Mouse (Mus musculus): ENCODE measurements at regions not wholly inside any gene's neighbourhood (a gene's known extent, or its start where the extent isn't known, plus 50 kb on each side); places are given as distances from the start of the nearest gene placed in this dataset.

DNA sequence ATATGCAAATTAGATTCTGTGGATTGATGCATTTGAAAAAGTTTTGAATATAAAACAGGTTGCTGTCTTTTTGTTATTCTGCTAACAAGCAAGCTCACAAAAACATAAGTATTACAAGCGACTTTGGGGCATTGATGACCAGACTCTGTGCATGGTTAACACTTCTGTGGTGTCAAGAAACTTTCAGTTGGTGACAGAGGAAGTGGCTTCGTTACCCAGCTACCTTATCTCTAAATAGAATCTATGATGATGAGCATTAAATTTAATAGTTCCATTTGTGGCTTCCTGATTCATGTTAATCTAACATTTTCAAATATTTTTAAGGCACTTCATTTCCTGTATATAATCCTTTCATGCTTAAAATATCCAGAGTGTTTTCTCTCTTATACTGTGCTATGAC lies 100.8 kb downstream of the Tm2d1 start:
- DNase-seq (ENCODE audit: low read depth, low spot score) = no peak

DNA sequence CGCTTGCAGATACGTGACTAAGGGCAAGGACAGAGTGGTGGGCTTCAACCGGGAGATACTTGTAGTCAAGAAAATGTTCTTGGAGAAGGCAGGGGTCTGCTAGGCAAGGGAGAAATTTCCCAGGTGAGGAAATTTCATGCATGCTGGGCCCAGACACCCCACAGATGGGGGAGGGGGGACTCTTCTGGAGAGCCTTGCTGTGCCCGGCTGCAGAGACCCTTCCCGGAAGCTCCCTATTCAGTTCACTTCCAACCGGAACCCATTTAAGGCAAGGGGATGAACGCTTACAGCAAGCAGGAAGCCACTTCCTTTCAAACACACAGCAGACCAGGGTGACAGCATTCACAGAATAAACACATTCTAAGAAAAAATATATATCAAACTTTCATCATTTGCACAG lies 124.8 kb downstream of the Tm2d1 start:
- no peak for DNase-seq (ENCODE audit: low read depth, low spot score)

- no peak for DNase-seq (ENCODE audit: low read depth, low spot score)
Measured at GRCm38 (mm10) chr4:98257711-98258110, 125.4 kb downstream of the Tm2d1 start.

GRCm38 (mm10) chr4:98254856-98255853 lies 128.0 kb downstream of the Tm2d1 start:
- DNase-seq (ENCODE audit: low read depth, low spot score) = peak; percentile 58

DNA sequence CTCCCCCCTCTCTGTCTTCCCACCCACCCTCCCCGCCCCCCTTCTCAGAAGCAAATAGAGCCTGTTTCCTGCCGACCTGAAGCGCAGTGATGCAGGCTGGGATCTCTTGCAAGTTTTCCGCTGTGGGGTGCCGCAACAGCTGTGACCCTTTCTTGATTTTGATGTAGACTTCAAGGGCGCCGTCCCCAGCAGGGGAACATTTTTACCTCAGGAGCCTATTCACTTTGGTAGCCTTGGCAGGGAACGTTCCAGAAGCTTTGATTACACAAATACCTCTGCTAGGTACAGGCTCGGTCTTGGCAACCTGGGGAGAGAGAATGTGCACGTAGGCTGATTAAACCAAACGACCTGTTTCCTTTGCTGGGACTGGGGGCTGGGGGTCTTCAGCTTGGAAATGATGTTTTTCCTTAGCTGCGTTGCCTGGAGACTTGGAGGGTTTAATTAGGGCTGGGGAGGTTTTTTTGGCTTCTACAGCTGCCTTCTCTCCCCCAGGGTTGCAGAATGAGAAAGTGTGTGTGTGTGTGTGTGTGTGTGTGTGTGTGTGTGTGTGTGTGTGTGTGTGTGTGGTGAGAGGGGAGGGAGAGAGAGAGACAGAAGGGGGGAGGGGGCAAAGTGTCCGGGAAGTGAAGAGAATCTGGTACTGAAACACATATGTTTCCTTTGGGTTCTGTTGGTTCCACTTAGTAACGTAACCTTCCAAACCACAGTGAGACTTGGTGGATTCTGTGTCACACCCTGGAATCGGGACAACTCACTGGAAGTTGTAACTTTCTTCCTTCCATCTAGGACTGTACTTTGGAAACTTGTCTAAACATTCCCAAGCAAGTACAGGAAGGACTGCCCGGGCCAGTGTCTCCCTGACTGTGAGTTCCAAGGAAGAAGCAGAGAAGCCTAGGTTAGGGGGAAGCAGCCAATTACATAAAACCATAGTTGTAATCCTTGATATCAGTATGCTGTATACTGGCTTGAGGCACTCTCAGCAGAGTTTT lies 138.9 kb downstream of the Tm2d1 start:
- DNase-seq (ENCODE audit: low read depth, low spot score) = peak; percentile 84

DNA sequence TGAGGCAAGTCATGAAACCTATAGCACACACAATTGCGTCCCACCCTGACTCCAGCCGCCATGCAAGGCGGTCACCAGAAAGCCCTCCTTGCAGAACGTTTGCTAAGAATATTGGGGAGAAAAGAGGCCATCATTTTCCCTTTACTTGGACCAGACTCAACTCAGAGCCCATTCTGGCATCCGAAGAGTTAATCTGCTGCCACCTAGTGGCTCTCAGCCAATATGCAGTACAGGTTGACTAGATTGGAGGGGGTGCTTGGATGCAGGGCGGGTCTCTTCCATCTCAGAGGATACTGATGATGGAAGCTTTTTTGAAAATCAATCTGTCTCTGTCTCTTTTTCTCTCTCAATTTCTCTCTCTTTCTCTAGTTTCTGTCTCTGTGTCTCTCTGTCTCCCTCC lies 139.6 kb downstream of the Tm2d1 start:
- peak; percentile 92 for DNase-seq (ENCODE audit: low read depth, low spot score)

GRCm38 (mm10) chr4:98241921-98242320 lies 141.2 kb downstream of the Tm2d1 start:
- DNase-seq (ENCODE audit: low read depth, low spot score) = no peak

DNA sequence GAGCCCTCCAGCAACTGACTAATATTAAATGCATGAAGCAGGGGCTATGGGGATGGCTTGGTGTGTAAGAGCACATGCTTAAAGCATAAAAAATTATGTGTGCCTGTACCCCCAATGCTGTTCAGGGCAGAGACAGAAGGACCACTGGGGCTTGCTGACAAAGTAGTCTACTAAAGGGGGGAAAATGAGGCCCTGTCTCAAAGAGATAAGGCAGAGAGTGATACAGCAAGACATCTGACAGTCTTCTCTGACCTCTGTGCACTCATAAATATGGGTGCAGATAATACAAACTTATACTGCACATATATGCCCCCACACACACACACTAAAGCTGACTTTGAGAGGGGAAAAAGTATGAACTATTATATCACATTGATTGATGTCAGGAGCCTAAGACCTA lies 142.8 kb downstream of the Tm2d1 start:
- no peak for DNase-seq (ENCODE audit: low read depth, low spot score)

DNA sequence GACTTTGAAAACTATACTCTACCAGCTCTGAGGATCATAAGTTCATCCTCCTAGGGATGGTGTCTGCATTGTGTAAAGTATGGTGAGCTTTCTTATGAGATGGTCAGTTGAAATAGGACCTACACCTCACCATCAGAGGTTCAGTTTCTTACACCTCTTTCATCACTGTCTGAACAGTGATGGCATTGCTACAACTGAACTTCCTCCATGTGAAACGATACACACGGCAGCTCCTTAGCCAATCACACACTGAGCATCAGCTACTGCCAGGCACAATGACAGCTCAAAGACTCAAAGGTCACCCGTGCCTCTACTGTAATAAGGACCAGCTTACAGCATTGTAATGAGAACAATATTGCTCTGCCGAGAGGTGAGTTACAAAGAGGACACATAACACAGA lies 145.0 kb downstream of the Tm2d1 start:
- no peak for DNase-seq (ENCODE audit: low read depth, low spot score)

- DNase-seq (ENCODE audit: low read depth, low spot score) = no peak
Measured at GRCm38 (mm10) chr4:98237475-98237874, 145.6 kb downstream of the Tm2d1 start.

DNA sequence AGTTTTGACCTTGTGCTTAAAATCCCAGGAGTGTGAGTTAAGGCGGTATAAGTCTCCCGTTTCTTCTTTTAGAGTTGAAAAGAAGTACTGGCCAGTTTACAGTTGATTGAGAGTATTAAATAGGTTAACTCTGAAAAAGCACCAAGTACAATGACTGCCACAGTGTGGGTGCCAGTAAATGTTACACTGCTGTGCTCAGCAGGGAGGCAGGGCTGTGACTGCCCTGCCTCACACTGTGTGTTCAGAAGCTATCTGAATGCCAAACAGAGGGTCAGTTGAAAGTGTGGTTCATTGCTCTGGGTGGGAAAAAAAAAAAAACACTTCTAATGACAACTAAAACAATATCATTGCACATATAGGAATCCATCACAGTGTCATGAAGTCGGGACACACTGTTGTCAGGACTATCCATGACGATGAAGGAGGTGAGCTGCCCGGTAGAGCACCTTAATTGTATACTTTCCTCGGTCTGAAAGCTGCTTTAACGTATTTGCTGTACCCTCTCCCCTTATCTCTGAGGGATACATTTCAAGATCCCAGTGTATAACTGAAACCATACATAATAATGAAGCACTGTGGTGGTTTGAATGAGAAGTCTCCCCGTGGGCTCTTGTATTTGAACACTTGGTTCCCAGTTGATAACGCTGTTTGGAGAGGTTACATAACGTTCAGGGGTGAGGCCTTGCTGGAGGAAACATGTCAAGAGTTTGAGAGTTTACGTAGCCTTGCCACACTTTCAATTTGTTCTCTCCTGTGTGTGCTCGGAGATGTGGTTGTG lies 146.9 kb downstream of the Tm2d1 start:
- DNase-seq (ENCODE audit: low read depth, low spot score) = no peak

- DNase-seq (ENCODE audit: low read depth, low spot score) = no peak
Measured at GRCm38 (mm10) chr4:98228193-98228592, 154.9 kb downstream of the Tm2d1 start.

- no peak for DNase-seq (ENCODE audit: low read depth, low spot score)
Measured at GRCm38 (mm10) chr4:98224366-98224765, 158.7 kb downstream of the Tm2d1 start.

- DNase-seq (ENCODE audit: low read depth, low spot score) = peak; percentile 60
Measured at GRCm38 (mm10) chr4:98223429-98223828, 159.7 kb downstream of the Tm2d1 start.

DNA sequence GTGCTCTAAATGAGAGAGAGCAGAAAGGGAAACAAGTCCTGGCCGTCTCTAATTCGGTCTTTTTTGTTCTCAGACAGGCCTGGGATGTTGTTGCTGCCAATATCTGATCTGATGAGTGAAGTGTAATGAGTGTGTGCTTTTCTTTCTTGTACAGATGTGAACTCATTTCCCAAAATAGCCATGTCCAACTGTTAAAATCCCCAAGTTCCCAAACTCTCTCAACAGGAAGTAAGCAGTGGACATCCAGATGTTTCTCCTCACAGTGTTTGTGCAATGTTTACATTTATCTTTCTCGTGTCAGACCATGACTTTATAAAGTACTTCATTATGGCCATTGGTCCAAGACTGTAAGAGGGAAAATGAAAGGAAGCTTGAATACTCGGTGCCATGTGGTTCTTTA lies 161.5 kb downstream of the Tm2d1 start:
- no peak for DNase-seq (ENCODE audit: low read depth, low spot score)

DNA sequence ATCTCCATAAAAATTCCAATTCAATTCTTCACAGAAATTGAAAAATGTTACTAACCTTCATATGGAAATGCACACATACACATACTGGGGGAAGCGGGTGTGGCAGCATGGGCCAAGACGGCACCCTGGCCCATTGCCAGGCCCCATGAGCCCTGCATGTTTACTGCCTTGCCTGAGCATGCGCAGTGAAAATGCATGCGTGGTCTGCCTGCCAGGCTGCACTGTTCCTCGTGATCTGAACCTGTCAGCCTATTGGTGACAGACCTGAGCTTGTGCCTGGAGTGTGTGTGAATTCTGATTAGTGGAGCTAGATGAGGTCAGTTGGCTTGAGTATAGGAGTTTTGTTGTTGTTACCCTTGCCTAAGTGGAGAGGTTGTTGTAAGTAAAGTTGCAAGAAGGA lies 167.9 kb downstream of the Tm2d1 start:
- DNase-seq (ENCODE audit: low read depth, low spot score) = no peak

GRCm38 (mm10) chr4:98207446-98207845 lies 175.7 kb downstream of the Tm2d1 start:
- no peak for DNase-seq (ENCODE audit: low read depth, low spot score)

DNA sequence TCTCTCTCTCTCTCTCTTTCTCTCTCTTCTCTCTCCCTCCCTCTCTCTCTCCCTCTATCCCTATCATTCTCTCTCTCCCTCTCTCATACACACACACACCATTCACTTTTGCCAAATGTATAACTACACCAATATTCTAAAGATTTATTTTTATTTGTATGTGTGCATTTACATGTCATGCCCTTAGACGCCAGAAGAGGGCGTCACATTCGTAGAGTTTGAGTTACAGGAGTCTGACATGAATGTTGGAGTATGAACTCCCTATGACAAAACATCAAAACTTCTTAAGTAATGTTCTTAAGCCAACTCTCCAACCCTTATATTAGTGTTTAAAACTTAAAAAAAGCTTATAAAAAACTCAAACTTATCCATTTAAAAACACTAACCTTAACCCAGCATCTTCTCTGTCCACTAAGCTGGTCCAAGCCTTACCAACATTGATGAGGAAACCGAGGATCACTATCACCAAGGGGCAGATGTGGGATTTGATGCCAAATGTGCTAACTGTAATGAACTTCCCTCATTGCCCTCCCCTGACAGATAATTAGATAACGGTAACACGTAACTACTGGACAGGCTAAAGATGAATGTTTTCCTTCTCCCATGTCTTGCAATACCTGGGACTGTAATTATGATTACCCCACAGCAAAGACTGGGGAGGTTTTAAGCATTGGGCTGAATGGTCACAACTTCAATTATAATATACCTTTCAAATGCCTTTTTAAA lies 176.7 kb downstream of the Tm2d1 start:
- DNase-seq (ENCODE audit: low read depth, low spot score) = no peak

DNA sequence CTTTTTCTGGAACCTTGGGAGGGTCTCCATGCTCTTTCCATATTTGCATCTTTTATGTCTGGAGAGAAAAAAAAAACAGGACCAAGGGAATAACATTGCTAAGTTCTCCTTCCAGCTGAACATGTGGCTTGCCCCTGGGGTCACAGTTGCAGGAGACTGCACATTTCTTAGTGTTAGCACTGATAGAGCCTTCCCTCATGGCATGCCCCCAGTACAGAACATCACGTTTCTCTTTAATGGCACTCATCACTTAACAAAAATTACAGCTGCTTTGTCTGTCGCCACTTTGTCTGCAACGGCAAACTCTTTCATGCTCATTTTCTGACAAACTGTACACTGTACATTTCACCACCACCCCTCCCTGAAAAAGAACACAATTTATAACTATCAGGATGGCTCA lies 180.0 kb downstream of the Tm2d1 start:
- no peak for DNase-seq (ENCODE audit: low read depth, low spot score)

- DNase-seq (ENCODE audit: low read depth, low spot score) = no peak
Measured at GRCm38 (mm10) chr4:98202232-98202631, 180.9 kb downstream of the Tm2d1 start.

DNA sequence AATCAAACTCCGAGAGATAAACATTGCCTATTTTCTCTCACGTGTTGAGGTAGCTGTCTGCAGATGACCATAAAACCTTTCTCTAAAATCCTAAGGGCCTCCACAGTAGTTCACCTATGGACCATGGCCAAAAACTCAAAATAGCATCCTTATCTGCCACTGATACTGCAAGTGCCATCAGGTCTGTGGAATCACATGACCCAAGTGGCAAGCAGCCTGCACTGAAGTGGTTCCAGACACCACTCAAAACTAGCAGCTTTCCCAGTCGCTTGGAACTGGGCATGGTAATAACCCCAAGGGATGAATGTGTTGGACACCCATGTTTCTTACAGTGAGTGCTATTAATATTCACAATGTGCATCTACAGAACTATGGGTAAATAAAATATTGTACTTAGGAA lies 182.0 kb downstream of the Tm2d1 start:
- DNase-seq (ENCODE audit: low read depth, low spot score) = no peak

Data from mesoderm, embryonic 11.5 days (tissue).